Mouse (Mus musculus) embryonic facial prominence, embryonic 13.5 days (tissue): ENCODE data around the gene Mcrip1. TPM values are rescaled to one million over a fixed set of nuclear protein-coding genes. Genes with fewer than 3 reads are reported as not detected.
A peak's percentile ranks its signal among the peaks of the same experiment; 100 is the strongest.

ENCODE experiments used
- ATAC-seq: fragments of 200-750 bp; cut with Nextera tagmentation; 2 replicates; pipeline ENCODE4 v1.8.0; 2017; ENCODE audit warnings: low read depth; ENCODE audit not compliant: insufficient number of reproducible peaks, insufficient read depth, low FRiP score, low TSS enrichment
- H3K27ac ChIP-seq: fragments of 300-500 bp; sonication (generic); 2 replicates; pipeline ENCODE4 v1.5.1; 2015; ENCODE audit warnings: moderate library complexity, mild to moderate bottlenecking, inconsistent platforms
- H3K27me3 ChIP-seq: fragments of 300-500 bp; sonication (generic); 2 replicates; pipeline ENCODE4 v1.6.1; 2015; ENCODE audit warnings: mild to moderate bottlenecking, inconsistent platforms
- H3K36me3 ChIP-seq: fragments of 300-500 bp; sonication (generic); 2 replicates; pipeline ENCODE4 v1.6.1; 2015; ENCODE audit warnings: mild to moderate bottlenecking, inconsistent platforms
- H3K4me1 ChIP-seq: fragments of 300-500 bp; sonication (generic); 2 replicates; pipeline ENCODE4 v1.6.1; 2015; ENCODE audit warnings: inconsistent platforms
- H3K4me2 ChIP-seq: fragments of 300-500 bp; sonication (generic); 2 replicates; pipeline ENCODE4 v1.6.1; 2015; ENCODE audit warnings: moderate library complexity, mild to moderate bottlenecking, inconsistent platforms
- H3K4me3 ChIP-seq: fragments of 300-500 bp; sonication (generic); 2 replicates; pipeline ENCODE4 v1.5.1; 2015; ENCODE audit warnings: mild to moderate bottlenecking, inconsistent platforms
- H3K9ac ChIP-seq: fragments of 300-500 bp; sonication (generic); 2 replicates; pipeline ENCODE4 v1.6.1; 2015; ENCODE audit warnings: mild to moderate bottlenecking, inconsistent platforms
- H3K9me3 ChIP-seq: fragments of 300-500 bp; sonication (generic); 2 replicates; pipeline ENCODE4 v1.6.1; 2016; ENCODE audit warnings: inconsistent platforms
- WGBS: fragments of 180-500 bp; shearing (Covaris S2); methylation state at CpG from one replicate; pipeline ENCODE4 v1.1.7; 2015; ENCODE audit warnings: mixed read lengths; 5-methylcytosine and 5-hydroxymethylcytosine counted together
- polyA plus RNA-seq: library from polyadenylated mRNA; unstranded; fragments of >200 nt; fragmentation: Nextera tagmentation; extraction: Ambion mirVana; gene quantifications from 2 replicates; pipeline ENCODE4 v1.2.1, GENCODE M21; 2015

Gene Mcrip1
- polyA plus RNA-seq, 1 experiment from 2014 or later: 247 TPM

DNA sequence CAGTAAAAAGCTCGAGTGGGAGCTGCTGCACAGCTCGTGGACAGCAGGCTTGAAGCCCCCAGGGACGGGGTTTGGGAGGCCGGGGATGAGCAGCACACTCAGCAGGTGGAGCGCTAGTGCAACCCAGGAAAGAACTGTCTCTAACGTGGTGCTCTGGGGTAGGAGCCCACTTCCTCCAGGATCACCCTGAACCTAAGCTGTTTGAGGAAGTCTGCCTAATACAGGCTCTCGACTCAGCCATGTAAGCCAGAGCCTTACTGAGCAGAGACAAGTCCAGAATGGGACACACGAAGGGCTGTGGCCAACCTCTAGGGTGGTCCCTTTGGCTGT, 10.6 kb downstream of the Mcrip1 start:
- ATAC-seq: no peak
- Histone ChIP-seq H3K4me1 (peaks cover 14% of the 10 kb centered on the region), H3K9ac (no peak overlapping the region), H3K27me3 (peaks cover 15% of the 10 kb centered on the region), H3K4me3 (no peak overlapping the region), H3K9me3 (no peaks in the 10 kb centered on the region), H3K4me2 (no peak overlapping the region), H3K27ac (no peak overlapping the region), H3K36me3 (peaks cover 26% of the 10 kb centered on the region)
- WGBS: 54% methylated on average over 8 of the region's 8 CpGs

DNA sequence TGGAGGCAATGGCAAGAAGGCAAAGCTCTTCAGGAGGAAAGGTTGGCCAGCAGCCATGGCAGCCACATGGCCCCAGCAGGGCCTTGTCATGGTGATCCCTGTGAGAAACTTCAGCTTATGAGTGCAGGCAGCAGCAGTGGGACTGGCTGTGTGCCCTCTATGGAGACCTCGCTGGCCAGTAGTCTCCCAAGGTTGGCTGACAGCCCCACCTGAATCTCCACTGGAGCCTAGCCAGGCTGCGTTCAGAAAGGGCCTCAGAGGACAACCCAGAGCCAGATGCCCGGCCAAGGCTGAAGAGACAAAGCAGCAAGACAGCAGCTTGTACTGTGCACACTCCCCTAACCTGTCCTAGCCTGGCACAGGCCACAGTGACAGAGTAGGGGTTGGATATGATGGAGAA, 11.0 kb downstream of the Mcrip1 start:
- no peaks in the 10 kb centered on the region for H3K9me3 ChIP-seq
- H3K36me3 ChIP-seq: peaks cover 22% of the 10 kb centered on the region
- H3K4me2 ChIP-seq: no peak overlapping the region
- peaks cover 16% of the 10 kb centered on the region for H3K27me3 ChIP-seq
- H3K27ac ChIP-seq: no peak overlapping the region
- ATAC-seq: no peak; the same call in 1 of the 2 replicates
- peaks cover 14% of the 10 kb centered on the region for H3K4me1 ChIP-seq
- no peak overlapping the region for H3K4me3 ChIP-seq
- H3K9ac ChIP-seq: no peak overlapping the region
- WGBS: 82% methylated on average over 3 of the region's 3 CpGs

DNA sequence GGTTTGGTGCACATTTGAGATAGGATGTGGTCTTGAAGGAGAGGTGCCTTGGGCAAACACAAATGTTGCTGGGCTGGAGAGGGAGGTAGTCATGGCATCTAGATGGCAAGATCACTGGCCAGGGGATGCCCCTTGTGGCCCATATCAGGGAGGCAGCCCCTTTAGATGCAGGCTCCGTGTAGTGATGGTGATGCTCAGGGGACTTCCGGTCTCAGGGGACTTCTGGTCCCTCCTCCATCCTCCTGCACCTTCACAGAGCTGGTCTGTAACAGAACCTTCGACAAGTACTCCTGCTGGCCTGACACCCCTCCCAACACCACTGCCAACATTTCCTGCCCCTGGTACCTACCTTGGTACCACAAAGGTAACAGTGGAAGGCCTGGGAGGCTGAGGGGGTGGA, 13.7 kb downstream of the Mcrip1 start:
- H3K27me3 ChIP-seq: peaks cover 42% of the 10 kb centered on the region
- H3K4me3 ChIP-seq: no peak overlapping the region
- no peak overlapping the region for H3K4me2 ChIP-seq
- no peaks in the 10 kb centered on the region for H3K9me3 ChIP-seq
- H3K4me1 ChIP-seq: peaks cover 23% of the 10 kb centered on the region
- WGBS: 65% methylated on average over 3 of the region's 3 CpGs
- H3K36me3 ChIP-seq: no peaks in the 10 kb centered on the region
- H3K9ac ChIP-seq: no peak overlapping the region
- no peak for ATAC-seq
- H3K27ac ChIP-seq: no peak overlapping the region

DNA sequence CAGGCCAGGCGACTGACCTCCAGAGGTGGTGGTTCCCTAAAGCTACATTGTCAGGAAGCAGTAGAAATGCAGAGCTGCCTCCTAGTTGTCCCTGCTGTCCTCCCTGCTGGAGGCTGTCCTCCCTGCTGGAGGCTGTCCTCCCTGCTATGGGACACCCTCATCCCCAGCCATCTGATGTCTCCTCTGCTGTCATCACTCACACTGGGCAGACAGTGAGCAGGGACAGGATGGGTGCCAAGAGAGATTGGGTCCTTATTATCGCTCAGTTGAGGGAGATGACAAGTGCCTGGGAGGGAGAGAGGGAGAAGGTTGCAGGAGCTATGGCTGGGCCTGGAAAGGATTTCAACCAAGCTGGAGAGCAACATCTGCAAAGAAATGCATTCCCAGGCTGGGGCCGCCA, 14.4 kb downstream of the Mcrip1 start:
- Histone ChIP-seq H3K9ac (no peak overlapping the region), H3K4me3 (no peak overlapping the region), H3K9me3 (no peaks in the 10 kb centered on the region), H3K27ac (no peak overlapping the region), H3K4me1 (peaks cover 29% of the 10 kb centered on the region), H3K36me3 (no peaks in the 10 kb centered on the region), H3K4me2 (no peak overlapping the region), H3K27me3 (peaks cover 49% of the 10 kb centered on the region)
- no peak for ATAC-seq
- WGBS: 68% methylated on average over 3 of the region's 3 CpGs

DNA sequence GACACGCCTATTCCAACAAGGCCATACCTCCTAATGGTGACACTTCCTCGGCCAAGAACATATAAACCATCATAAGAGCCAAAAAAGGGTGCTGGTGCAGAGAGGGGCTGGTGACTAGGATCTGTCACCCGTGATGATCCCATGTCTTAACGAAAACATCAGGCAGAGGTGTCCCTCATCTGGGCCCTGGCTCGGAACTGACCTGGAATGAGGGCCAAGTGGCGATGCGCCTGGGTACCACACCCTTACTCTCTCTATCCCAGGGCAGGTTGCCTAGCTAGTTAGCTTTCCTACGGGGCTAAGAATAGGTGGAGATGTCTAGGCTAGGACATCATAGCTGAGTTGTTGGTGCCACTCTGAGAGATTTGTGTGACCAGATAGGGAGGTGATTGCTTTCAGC, 15.4 kb downstream of the Mcrip1 start:
- ATAC-seq: no peak
- Histone ChIP-seq H3K36me3 (no peaks in the 10 kb centered on the region), H3K27me3 (peaks cover 60% of the 10 kb centered on the region), H3K4me3 (no peak overlapping the region), H3K27ac (no peak overlapping the region), H3K4me1 (peaks cover 21% of the 10 kb centered on the region), H3K4me2 (no peak overlapping the region), H3K9ac (no peak overlapping the region), H3K9me3 (no peaks in the 10 kb centered on the region)
- WGBS: 85% methylated on average over 8 of the region's 8 CpGs

DNA sequence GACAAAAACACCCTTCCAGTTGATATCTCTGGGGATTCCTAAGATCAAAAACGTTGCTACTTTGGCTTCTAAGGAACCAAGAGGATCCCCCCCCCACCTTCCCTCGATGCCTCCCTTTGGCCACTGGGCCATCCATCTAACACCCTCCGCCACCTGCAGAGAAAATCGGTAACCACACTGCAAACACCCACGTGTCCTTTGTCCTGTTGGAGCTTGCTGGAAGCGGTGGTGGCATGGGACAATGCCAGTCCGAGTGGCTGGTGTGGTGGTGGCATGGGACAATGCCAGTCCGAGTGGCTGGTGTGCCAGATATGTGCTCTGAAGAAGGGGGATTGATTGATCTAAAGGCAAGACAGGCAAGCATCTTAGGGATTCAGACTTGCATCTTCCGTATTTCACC, 17.9 kb downstream of the Mcrip1 start:
- 24% methylated on average over 9 of the region's 9 CpGs for WGBS
- ATAC-seq: no peak
- H3K4me1 ChIP-seq: peaks cover 17% of the 10 kb centered on the region
- no peaks in the 10 kb centered on the region for H3K36me3 ChIP-seq
- H3K4me3 ChIP-seq: no peak overlapping the region
- no peak overlapping the region for H3K9ac ChIP-seq
- peaks cover 78% of the 10 kb centered on the region for H3K27me3 ChIP-seq
- H3K27ac ChIP-seq: no peak overlapping the region
- no peaks in the 10 kb centered on the region for H3K9me3 ChIP-seq
- no peak overlapping the region for H3K4me2 ChIP-seq

DNA sequence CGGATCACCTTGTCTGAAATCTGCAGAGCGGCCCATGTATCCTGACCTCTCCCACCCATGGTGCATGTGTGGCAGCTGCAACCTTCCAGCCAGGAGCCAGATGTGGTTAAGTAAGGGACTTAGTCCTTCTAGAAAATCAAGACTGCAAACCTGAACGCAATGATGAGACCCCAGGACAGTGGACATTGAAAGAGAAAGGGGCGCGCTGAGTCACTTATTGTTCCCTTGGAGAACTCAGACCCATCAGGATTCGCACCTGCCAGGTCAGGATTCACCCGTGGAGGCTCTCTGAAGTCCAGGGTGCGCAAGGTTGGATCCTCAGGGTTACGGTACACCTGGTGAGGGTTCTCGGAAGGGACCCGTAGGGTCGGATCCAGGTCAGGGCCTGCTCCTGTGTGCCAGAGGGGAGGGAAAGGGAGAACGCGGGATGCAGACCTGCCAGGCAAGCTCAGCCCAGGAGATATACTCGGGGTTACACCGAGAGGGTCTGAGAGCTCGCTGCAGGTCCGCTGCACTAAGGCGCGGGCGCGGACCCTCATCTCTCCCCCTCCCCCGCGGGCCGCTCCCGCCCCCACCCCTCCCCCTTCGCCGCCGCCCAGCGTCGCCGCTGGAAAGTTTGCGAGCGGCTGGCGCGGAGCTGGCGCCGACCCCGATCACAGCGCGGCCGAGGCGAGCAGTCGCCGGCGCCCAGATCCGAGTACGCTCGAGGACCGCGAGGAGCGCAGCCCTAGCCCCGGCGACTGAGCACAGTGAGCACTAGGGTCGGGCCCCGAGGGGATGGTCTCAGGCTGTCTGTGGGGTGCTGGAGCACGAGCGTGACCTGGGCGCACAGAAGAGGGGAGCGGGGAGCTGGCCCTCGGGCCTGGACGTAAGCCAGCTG, 19.2 kb downstream of the Mcrip1 start, which contains the start of gene Gcgr:
Gene Gcgr, plus strand, starts transcription at position 615 of the 880 bp plus-strand sequence.
- Histone ChIP-seq H3K27me3 (peaks cover 77% of the 10 kb centered on the region), H3K9me3 (no peaks in the 10 kb centered on the region), H3K4me2 (peak within 1 kb of the TSS; percentile 87), H3K4me1 (peaks cover 17% of the 10 kb centered on the region), H3K9ac (peak within 1 kb of the TSS; percentile 75), H3K27ac (no peak within 1 kb of the TSS), H3K4me3 (peak within 1 kb of the TSS; percentile 48), H3K36me3 (no peaks in the 10 kb centered on the region)
- ATAC-seq: no peak
- 8% methylated on average over 47 of the region's 62 CpGs for WGBS

DNA sequence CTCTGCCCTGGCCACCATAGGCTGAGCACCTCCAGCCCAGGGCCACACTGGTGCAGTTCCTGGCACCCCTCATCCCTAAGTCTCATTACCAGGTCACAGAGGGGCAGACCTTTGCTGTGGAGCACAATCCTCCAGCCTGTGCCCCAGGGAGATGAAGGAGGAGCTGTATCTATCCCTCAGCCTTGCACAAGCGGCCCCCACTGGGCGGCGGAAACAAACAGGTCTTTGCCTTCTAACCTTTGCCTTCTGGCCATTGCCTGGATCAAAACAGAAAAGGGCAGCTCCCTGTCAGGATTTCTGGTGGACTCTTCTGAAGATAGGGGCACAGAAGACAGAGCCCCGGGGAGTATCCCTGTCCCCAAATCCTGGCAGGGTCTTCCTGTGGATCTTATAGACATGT, 20.6 kb downstream of the Mcrip1 start:
- Histone ChIP-seq H3K27ac (no peak overlapping the region), H3K4me3 (no peak overlapping the region), H3K36me3 (no peaks in the 10 kb centered on the region), H3K4me1 (peaks cover 17% of the 10 kb centered on the region), H3K9ac (no peak overlapping the region), H3K27me3 (peaks cover 64% of the 10 kb centered on the region), H3K9me3 (no peaks in the 10 kb centered on the region), H3K4me2 (no peak overlapping the region)
- no peak for ATAC-seq
- 41% methylated on average over 4 of the region's 4 CpGs for WGBS

DNA sequence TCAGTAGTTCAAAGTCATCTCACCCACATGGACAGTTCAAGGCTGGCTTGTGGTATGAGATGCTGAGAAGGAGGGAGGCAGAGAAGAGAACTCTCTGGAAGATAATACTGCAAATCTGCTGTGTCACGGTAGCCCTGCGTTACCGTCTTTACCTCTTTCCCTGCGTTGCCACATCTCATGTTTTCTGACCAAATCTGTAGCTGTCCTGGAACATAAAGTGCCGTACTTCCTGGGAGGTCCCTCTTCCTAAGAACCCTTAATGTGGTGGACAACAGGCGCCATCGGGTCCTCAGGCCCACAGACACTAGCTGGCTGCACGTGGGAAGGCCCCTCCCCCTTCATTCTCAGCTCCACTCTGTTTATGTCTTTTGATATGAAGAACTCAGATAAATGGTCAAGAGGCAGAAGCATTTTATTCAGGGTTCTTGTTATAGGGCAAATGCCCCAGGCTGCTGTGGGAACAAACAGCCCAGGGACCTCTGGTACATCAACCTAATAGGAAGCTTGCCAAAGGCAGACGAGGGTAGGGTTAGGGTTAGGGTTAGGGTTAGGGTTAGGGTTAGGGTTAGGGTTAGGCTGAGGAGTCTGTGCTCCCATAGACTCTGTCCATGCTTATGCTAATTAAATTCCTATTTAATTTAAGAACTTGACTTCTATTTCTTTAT, 21.7 kb downstream of the Mcrip1 start:
- H3K27me3 ChIP-seq: peaks cover 56% of the 10 kb centered on the region
- 74% methylated on average over 9 of the region's 9 CpGs for WGBS

DNA sequence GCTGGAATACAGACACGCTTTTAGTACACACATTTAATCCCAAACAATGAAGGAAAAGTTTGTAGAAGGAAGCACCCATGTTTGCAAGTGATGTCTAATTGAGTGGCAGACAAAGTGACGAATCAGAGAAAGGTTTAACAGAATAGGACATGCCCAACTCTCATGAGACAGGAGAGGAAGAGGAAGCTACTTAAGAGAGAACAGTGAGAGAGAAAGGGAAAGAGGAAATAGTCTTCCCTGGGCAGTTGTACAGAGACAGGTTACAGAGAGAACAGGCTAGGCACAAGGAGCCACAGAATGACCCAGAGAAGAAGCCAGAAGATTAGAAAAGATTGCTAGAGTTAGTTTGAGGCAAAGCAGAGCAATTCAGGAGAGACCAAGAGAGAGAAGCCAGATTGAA, 23.6 kb downstream of the Mcrip1 start:
- no peaks in the 10 kb centered on the region for H3K9me3 ChIP-seq
- whole genome bisulfite sequencing: 73% methylated on average over 2 of the region's 2 CpGs

More for the DNA sequence above, 21.7 kb downstream of the Mcrip1 start:
- Histone ChIP-seq H3K9me3 (no peaks in the 10 kb centered on the region), H3K4me3 (no peak overlapping the region), H3K27ac (no peak overlapping the region), H3K36me3 (no peaks in the 10 kb centered on the region), H3K4me1 (peaks cover 17% of the 10 kb centered on the region), H3K4me2 (no peak overlapping the region), H3K9ac (no peak overlapping the region)
- no peak for ATAC-seq

DNA sequence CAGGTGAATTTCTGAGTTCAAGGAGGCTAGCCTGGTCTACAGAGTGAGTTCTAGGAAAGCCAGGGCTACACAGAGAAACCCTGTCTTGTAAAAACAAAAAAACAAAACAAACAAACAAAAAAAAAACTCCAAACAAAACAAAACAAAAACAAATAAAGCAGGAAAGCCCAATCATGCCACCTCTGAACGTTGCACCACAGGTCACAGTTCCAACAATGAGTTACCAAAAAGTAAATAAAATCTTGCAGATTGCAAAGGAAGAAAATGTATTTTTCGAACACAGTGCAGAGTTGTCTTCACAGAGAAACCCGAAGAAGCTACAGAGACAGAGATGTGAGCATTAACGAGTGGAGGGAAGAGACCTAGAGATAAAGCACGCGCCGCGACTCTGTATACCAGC, 26.9 kb downstream of the Mcrip1 start:
- Histone ChIP-seq H3K27ac (no peak overlapping the region), H3K4me2 (no peak overlapping the region), H3K27me3 (peaks cover 4% of the 10 kb centered on the region), H3K4me3 (no peak overlapping the region), H3K9me3 (no peaks in the 10 kb centered on the region), H3K9ac (no peak overlapping the region), H3K4me1 (peaks cover 7% of the 10 kb centered on the region; the same call in 1 of the 2 replicates), H3K36me3 (no peaks in the 10 kb centered on the region)
- 84% methylated on average over 8 of the region's 8 CpGs for WGBS
- no peak for ATAC-seq

More for the DNA sequence above, 23.6 kb downstream of the Mcrip1 start:
- ATAC-seq: no peak
- Histone ChIP-seq H3K4me2 (no peak overlapping the region), H3K36me3 (no peaks in the 10 kb centered on the region), H3K4me1 (peaks cover 10% of the 10 kb centered on the region), H3K27ac (no peak overlapping the region), H3K27me3 (peaks cover 37% of the 10 kb centered on the region), H3K9ac (no peak overlapping the region), H3K4me3 (no peak overlapping the region)
